Mouse (Mus musculus) right cerebral cortex, adult 2 months (tissue): Measurements from ENCODE around the gene Soga1.

Experiments used
- DNase-seq, 2 experiments: peaks; one replicate each; pipeline ENCODE4 v3.0.0; 2021 to 2022; ENCODE audit warnings: low spot score in 2 of 2

Soga1 gene

DNA sequence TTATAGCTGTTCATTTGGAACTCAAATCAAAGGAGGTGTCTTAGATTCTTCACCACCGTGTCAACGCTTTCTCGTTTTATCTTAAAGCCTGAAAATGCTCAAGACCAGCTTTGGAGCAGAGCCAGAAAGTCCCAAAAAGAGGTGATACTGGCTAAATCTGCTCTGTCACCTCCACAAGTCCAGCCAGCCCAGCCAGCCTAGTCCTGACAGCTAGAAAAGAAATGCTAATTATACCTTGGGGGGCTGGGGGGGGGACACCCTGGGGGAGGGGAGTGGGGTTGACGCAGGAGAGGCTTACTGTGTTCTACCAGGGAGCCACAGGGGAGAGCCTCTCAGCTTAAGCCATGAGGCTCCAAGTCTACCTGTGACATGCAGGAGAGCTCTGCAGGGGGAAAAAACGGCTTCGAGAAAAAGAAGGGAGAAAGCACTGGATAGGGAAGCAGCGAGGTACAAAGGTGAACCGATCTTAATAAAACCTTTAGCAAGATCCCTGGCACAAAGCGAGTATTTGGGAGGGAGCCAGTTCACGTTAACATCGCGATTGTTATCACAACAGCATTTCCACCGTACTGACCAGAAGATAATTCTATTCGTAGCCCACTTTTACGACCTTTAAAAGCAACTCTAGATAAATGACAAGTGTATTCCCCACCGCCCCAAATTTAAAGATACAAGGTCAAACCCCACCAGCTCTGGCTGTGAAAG, 88.2 kb downstream of the Soga1 start:
- DNase-seq, result peak; percentile 32 to 42

DNA sequence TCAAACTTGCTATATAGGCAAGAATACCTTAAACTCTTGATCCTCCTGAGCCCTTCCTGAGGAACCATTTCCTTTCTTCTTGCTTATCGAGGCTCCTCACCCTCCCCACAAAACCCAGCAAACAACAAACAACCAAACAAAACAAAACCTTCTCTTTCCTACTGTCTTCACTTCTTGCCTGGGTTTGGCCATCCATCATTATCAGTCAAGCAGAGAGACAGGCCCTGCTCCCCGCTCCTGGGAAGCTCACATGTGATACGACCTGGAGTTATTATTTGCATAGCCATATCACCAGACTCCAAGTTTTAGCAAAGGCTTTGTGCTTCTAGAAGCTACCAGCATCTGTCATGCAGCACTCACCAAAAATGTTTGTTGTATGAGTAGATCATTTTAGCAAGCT, 91.7 kb downstream of the Soga1 start:
- DNase-seq, result no peak

DNA sequence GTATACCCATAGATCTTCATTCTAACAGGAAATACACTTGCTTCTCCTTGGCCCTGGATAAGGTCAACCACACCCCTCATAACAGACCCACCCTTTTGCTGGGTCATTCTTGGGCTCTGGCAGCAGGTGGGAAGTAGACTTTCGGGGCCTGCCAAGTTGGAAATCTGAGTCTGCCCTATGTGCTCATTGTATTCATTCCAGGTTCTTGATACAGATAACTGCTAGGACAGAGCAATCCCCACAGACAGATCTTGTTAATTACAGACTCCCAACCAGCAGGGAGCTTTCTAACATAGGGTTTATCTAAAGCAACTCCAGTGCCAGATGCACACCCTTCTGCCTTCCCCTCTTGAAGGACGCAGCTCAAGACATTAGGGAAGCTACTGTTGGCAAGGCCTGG, 96.2 kb downstream of the Soga1 start:
- no peak for DNase-seq

DNA sequence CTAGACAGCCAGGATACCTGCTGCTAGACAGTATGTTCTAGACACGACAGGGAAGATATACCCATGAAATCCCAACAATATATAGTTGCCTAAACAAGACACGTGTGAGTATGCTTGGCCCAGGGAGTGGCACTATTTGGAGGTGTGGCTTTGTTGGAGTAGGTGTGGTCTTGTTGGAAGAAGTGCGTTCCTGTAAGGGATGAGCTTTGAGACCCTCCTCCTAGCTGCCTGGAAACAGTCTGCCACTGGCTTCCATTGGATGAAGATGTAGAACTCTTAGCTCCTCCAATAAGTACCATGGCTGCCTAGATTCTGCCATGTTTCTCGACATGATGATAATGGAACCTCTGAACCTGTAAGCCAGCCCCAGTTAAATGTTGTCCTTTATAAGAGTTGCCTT, 97.8 kb downstream of the Soga1 start:
- no peak for DNase-seq

DNA sequence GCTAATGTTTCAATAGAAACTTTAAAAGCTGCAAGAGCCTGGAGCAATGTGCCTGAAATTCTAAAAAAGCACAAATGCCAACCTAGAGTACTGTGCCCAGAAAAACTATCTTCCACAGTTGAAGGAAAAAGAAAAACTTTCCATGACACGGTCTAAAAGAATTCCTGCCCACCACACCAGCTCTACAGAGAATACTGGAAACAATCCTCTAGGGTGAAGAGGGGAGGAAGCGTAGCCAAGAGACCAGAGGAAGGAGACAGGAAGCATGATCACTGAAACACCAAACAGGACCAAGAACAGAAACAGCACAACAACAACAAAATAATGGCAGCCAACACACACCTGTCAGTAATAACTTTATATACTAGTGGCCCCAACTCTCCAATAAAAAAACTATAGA, 99.0 kb downstream of the Soga1 start:
- DNase-seq, result no peak

DNA sequence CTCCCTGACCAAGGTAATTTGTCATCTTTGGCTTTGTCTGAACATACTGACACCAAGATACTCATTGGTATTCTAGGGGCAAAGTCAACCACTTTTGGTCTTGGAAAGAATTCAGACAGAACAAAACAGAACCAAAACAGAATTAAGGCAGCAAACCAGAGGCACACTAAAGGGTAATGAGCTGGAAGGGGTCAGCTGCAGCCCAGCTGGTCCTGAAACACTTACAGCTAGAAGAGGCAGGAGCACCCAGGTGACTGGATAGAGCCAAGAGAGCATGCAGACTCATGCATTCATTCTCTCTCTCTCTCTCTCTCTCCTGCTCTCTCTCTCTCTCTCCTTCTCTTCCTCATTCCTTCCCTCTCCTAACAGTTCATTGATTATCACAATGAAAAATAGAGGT, 102.3 kb downstream of the Soga1 start:
- DNase-seq, result no peak

DNA sequence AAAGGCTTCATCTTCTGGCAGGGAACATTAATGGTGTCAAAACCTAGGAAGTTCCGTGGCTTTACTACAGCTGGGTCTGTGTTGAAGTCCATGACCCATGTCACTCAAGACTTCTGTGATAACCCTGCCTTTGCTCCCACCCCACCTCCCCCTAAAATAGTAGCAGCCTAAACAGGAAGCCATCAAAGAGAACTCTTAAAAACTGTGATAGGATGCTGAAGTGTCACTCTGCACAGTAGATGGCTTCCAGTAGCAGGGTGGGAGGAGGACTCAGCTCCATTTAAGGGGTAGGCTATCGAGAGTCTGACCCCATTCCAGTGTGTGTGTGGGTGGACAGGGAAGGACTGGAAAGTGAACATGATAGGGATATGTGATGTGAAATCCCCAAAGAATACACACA, 104.1 kb downstream of the Soga1 start:
- no peak for DNase-seq

DNA sequence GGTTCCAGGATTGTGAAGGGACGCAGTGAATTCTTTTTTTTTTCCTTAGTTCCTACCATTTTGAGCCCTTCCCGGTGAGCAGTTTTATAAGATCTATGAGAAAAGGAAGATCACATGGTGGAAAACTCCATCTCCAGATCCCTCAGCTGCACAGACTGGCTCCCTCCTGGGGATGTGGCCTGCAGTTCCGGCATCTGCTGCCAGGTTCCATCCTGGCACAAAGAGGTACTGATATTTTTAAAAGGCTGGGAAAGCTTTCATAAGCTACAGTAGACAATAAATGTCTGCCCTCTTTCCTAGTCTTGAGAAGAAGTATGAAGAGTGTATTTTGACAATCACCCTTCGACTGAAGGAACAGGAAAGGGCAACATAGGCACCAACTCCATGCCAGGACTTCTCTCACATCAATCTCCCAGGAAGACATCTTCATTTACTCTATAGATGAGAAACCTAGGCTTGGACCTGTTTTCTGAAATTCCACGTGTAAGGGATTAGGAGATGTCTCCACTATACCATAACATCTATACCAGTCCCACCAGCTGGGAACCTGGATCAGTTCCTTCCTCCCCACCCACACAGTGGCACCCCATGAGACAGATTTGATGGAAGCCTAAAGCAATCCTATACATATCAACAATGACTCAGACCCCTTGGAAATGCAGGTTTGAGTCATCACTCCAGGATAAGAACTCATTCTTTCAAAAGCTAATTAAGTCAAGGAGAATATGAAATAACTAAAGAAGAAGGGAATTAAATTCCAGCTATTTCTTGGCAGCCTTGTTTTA, 105.5 kb downstream of the Soga1 start:
- DNase-seq, result peak; percentile 83 to 86

DNA sequence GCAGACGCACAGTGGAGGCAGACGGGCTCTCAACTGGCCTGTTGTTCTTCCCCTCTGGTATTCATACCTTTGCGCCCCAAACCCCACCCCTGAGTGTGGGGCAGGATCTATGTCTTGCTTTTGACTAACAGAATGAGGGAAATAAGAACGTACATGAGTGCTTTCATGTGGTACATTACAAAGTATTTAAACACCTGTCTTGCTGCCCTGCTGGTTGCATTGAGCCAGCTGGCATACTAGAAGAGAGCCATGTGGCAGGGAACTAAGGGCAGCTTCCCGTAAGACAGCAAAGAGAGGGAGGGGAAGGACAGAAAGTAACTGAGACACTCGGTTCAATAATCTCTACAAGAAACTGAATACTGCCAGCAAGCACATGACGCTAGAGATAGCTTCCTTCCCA, 108.8 kb downstream of the Soga1 start:
- no peak for DNase-seq

DNA sequence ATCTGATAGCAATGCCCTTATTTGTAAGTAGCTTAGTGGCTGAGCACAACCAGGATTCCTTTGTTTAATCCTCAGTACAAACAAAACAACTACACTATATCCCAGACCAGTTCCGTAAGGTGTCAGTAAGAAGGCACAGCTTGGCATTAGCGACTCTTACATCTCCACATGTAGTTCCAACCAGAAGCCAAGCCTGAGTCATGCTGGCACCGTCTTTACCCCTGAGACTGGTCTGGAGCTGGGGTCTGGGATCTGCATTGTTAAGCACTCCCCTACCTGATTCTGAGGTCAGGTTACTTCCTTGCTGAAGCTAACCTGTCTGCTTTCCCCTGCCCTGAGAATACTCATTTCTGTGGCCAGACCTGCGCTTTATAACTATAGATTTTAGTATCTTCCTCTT, 110.6 kb downstream of the Soga1 start:
- no peak for DNase-seq

DNA sequence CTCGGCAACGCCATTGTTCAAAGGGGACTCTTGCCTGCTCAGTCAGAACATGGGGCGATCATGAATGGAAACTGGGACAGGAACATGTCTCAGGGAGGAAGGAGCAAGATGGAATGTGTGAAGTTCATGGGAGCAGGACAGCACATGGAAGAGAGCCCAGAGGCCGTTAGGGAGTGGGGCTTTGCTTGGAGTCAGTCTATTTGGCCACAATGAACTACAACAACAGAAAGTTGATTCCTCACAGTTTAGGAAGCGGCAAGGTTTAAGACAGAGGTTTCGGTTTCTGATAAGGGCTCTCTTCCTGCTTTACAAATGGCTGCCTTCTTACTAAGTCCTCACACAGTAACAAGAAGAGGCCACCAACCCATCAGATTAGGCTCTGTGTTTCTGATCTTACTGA, 111.7 kb downstream of the Soga1 start:
- no peak for DNase-seq
